Mouse (Mus musculus): ENCODE measurements around the gene Cttn.
A peak's percentile ranks its signal among the peaks of the same experiment; 100 is the strongest.

- TF ChIP-seq POLR2A (IDR thresholded peaks at IDR 0.05; ENCODE audit: borderline replicate concordance, extremely low read depth, insufficient read depth, insufficient read length, poor library complexity, severe bottlenecking) (no peak), CTCF (IDR thresholded peaks at IDR 0.05; ENCODE audit: borderline replicate concordance, extremely low read depth, insufficient read depth, insufficient read length) (0 out of 2 replicates have a peak, but pooled peaks have one; percentile 0)
Observed at GRCm38 (mm10) chr7:144469181-144469641, 1.6 kb downstream of the Cttn start.
